Mouse (Mus musculus): ENCODE measurements around the gene Cldn3.

The Cldn3 gene

DNA sequence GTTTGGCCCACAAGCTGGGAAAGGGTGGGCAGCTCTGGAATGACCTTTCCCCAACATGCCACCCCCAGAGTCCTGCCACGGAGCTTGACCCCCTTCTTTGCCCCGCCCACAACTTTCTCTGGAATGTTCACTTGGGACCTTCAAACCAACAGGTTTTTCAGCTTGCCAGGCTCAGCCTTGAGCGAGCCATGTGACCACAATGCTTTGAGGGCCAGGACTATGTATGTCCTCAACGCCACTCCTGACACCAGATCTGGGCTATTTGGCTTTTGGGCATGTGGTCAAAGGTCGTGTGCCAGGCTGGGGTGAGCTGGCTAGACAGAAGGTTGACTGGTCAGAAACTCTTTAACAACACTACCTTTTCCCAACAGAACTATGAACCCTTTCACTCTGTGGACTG lies 16.1 kb downstream of the Cldn3 start:
- no peak for DNase-seq (ENCODE audit: low spot score in 2 of 2)

DNA sequence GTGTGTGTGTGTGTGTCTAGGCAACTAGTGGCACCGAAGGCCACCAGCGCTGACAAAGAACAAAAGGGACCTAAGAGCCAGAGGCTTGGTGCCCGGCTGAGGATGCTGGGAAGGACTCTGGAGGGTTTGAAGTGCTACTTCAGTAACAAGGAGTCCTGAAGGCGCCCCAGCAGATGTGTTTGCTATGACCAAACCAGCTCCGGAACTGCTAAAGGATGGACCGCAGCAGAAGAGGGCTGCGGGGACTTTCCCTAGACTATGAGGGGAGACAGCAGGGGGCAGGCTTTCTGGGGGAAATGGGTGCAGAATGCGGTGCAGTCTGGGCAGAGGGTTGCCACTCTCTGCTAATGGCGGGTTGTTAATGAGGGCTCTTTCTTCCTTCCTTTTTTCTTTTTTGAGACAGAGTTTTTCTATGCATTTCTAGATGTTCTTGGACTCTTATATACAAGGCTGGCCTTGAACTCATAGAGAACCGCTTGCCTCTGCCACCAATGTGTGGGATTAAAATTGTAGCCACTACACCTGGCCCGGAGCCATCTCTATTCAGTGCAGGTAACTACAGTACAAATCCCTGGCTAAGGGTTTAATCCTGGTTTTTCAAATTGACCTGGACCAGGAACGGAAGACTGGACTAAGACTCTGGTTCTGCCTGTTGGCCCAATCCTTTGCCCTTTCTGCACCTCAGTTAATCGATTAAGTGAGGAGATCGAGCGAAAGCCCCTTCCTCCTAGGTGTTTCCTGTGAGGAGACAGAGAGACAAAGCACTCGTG lies 22.0 kb downstream of the Cldn3 start:
- DNase-seq (ENCODE audit: low spot score in 2 of 2): no peak

DNA sequence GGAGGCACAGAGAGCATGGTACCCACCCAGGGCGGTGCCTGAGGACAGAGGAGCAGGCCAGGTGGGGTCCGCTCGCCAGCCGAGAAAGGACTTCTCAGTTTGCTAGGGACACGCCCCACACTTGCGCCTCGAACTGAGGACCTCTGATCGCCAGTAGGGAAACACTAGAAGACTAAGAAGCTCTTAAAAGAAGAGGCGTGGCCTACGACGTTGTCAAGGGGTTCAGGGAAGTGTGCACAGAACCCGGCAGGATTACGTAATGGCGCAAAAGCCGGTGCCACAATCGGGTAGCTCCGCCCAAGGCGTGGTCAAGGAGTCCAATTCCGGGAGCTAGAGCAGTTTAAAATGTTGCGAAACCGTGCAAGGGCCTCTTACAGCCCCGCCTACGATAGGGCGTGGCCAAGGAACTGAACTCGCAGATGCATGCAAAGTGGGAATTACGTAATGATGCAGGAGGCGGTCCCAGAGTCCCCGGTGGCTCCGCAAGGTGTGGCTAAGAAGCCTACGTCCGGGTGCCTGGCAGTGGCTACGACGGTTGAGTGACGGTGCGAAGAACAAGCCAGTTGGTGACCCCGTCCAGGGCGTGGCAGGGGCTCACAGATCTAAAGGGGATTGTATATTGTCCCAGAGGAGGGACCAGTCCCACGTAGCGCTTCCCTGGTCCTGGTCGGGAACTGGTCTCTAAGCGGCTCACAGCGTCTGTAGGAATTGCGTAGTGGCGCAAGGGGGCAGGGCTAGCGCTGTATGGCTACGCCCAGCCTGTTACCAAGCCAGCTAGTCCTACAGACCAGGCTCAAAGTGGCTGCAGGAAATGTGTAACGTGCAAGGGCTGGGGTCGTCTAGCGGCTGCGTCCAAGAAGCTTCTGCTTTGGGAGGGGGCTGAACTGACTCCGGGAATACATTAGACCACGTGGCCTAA lies 22.9 kb downstream of the Cldn3 start, which contains the start of gene Abhd11:
Gene Abhd11, plus strand, starts transcription at position 482 of the 919 bp plus-strand sequence.
- DNase-seq (ENCODE audit: low spot score in 2 of 2): peak; percentile 99

DNA sequence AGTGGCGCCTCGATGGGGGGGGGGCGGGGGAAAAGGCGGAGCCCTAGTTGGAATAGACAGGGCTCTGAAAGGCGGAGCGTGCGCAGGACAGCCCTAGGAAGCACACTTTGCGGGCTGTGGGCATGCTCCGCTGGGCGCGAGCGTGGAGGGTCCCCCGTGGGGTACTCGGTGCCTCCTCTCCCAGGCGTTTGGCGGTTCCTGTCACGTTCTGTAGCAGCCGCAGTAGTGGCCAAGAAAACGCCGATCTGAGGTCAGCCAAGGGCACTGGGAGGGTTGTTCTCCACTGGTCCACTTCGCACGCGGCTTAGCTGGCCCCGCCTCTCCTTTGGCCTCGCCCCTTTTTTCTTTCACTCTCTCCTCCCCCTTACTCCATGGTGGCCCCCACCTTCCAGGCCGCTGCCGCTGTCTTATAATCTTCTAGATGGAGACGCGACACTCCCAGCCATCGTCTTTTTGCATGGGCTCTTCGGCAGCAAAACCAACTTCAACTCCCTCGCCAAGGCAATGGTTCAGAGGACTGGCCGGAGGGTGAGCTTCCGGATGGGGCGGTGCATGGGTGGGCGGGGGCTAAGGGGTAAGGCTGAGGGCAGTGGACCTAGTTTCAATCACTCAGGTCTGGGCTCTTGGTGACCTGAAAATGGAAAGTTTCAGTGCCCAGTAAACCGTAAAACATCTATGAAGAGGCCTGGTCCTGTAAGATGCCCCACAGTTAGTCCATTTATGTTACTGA lies 23.7 kb downstream of the Cldn3 start:
- DNase-seq (ENCODE audit: low spot score in 2 of 2): peak; percentile 83 to 84

DNA sequence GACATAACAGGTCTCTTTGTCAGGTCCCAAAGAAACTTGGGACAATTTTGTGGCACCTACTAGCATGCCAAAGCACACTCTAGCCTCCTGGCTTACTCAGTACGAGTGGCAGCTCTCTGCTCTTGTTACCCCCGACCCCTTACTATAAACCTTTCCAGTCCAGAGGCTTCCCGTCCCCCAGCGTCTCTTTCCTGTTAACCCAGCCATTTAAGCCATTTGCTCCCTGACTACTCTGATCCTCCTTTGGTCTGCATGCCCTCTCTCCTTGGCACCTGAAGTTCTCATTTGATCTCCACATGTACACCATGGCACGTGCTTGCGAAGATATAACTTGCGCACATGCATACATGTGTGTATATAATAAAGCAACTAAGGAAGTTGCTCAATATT lies 24.3 kb downstream of the Cldn3 start:
- DNase-seq (ENCODE audit: low spot score in 2 of 2): no peak

DNA sequence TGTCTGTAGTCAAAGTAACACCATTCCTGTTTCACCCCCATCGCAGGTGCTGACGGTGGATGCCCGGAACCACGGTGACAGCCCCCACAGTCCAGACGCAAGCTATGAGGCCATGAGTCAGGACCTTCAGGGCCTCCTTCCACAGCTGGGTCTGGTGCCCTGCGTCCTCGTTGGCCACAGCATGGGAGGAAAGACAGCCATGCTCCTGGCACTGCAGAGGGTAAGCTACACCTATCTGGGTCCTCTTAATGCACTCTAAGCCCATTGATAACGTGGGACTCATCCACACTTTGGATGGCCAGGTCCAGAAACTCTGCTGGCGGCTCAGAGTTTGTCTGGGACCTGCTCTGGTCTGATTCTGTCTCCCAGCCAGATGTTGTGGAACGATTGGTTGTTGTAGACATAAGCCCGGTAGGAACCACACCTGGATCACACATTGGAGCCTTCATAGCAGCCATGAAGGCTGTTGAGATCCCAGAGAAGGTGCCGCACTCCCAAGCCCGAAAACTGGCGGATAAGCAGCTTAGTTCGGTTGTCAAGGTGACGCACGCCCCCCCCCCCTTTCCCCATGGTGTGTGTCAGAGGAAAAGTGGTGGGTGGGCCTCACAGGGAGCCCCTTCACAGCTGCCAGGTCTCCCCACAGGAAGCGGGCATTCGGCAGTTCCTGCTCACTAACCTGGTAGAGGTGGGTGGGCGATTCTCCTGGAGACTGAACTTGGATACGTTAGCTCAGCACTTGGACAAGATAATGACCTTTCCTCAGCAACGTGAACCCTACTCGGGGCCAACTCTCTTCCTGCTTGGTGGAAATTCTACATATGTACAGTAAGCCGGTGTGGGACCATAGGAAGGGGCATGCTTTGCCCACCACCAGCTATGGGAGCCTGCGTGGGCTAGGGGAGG lies 25.1 kb downstream of the Cldn3 start:
- no peak for DNase-seq (ENCODE audit: low spot score in 2 of 2)

DNA sequence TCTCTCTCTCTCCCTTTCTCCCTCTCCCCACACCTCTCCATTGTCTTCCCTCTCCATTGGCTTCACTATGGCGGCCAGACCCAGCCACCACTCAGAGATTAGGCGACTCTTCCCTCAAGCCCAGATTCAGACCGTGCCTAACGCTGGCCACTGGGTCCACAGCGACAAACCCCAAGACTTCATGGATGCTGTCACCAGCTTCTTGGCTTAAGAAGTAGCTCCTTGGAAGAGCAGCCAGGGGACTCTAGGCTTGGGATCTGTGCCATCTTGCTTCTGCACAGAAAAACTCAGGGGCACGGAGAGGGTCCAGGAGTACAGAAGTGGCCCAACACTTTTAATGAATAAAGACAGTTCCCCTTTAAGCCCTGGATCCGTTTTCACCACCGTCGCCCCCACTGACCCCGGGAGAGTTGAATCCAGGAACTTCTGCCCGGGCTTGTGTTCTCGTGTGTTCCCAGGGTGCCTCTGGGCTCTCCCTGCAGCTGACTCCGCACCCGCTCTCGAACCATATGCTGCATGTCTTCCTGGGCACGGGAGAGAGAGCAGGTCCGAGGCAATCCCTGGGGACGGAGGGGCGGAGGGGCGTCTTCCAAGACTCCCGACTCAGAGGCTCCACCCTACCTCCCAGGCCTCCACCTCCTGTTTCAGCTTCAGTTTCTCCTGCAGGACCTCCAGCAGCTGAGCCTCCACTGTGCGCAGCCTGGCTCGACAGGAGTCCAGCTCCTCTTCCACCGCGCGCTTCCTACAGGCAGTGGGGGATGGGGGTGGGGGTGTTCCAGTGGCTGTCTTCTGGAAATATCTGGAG lies 26.0 kb downstream of the Cldn3 start:
- DNase-seq (ENCODE audit: low spot score in 2 of 2): no peak

DNA sequence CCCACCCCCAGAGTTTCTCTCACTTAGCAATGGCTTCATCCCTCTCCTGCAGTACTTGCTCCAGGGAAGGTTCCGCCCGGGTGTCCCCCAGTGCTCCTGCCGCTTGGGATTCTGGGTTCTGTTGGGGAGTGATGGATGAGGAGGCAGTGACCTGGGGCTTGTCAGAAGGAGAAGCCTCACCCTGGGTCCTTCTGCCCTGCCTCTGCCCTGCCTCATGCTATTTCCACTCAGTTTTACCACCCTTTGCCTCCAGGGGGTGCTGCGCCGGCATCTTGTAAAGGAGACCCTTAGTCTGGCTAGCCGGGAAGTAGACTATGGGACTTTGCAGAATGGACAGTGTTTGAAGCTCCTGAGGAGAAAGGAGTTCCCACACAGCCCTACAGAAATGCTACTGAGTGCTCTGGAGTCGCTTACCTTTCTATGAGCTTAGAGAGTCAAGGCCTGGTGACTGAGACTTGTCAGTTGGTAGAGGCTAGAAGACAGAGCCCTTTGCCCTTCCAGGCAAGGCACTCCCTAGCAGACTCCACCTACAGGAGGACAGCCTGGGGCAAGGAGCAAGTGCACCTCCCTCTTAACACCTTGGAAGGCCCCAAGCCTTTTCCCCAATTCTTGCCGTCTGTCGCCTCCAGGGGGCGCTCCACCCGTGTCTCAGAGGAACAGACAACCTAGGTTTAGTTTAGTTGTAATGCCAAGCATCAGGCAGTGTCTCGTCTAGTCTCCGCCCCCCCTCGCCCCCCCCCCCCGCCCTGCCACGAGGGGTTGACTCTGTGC lies 26.8 kb downstream of the Cldn3 start:
- DNase-seq (ENCODE audit: low spot score in 2 of 2): no peak

DNA sequence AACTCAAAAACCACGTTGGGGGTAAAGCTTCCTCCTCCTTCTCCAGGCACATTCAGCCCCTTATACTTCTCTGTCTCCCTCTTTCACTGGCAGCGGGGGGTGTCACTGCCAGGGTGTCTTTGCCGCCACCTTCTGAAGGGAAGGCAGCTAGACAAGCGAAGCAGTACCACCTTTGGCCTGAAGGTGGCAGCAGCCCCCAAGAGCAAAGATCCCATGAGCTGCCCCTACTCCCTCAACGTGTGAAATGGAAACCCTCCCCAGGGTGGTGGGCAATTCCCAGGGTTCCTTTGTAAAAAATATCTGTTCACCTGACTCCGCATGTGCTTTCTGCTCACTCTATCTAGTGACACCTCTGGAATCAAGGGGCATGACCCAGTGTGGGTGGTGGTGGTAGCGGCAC lies 29.5 kb downstream of the Cldn3 start:
- peak; percentile 75 to 82 for DNase-seq (ENCODE audit: low spot score in 2 of 2)

DNA sequence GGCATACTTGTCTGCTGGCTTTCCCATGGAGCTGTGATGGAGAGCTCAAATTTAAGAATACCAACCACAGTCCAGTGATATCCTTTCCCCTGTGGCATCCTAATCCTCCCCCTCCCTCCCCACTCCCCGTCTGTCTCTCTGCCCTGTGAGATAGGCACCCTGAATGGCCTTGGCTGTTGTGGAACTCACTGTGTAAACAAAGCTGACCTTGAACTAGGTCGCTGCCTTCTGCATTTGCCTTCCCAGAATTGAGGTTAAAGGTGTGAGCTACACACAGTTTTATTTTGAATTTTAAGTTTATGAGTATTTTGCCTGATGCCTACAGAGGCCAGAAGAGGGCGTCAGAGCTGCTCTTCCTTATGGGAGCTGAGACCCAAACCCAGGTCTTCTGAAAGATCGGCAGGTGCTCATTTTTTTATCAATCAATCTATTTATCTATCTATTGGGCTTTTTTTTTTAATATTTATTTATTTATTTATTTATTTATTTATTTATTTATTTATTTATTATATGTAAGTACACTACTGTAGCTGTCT lies 30.3 kb downstream of the Cldn3 start:
- no peak for DNase-seq (ENCODE audit: low spot score in 2 of 2)

DNA sequence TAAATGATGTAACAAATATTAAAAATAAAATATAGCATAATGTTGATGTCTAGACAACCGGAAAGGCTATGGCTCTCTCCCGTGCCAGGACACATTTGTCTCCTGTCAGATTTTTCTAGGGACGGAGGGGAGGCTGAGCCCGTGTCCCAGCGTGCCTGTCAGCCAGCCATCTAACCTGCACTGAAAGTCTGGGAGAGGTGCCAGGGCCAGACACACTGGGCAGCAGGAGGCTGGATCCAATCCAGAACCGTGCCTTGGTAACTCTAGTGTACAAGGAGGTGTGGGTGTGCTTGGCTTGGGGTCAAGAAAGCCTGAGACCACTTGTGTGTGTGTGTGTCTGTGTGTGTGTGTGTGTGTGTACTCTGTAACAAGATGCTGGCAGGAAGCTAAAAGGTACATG lies 35.8 kb downstream of the Cldn3 start:
- no peak for DNase-seq (ENCODE audit: low spot score in 2 of 2)

DNA sequence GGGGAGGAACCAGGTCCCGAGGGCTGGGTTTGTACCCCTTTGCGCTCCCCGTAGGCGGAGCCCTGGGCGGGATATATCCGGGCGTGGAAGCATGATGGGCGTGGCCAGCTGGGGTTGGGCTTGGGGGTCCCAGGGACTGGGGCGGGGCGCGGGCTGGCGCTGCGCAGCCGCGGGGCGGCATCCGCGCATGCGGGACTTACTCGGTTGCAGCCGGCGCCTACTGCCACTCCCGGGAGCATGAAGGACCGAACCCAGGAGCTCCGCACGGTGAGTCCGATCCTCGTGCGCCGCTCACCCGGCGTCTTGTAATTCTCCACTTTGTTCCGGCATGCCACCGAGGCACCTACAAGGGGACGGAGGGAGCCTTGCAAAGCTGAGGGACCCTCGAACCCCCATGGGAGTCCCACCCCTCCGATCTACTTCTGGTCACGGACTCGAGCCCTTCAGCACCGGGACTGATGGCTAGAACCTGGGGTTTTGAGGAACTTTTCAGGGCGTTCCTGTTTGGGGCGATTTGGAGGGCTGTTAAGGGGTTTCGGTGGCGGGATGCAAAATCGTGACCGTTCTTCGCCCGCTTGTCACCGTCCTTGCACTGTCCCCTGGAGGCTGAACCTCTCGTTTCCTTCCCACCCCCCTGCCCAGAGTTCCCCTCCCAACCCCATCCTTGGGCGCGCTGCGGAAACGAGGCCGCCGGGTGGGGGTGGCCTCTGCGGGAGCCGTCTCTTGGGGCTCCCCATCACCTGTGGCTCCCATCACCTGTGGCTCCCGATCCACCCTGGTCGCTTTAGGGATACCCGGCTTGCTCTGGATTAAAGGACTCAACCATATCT lies 37.5 kb downstream of the Cldn3 start, which contains the start of gene Stx1a:
Gene Stx1a, plus strand, starts transcription at position 139 of the 830 bp plus-strand sequence.
- peak; percentile 82 to 86 for DNase-seq (ENCODE audit: low spot score in 2 of 2)

DNA sequence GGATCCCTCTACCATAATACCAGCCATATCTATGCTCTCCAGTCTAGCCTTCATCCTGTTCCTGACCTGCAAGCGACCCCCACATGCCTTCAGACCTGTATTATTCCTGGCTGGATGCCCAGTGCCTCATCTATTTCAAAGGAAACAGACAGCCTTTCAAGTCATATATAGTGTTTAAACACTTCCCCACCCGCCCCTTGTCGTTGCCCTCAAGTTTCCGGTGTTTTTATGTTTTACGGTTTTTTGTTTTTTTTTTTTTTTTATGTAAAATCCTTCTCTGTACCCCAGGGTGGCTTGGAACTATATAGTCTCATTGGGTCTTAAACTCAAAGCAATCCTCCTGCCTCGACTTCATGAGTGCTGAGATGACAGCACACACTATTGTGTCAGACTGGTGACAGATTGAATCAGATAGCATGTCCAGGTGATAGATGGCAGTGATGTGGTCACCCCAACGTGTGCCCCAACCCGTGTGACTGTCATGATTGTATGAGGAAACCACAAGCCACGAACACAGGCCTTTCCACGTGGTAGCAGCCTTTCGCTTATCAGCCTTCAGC lies 38.7 kb downstream of the Cldn3 start:
- DNase-seq (ENCODE audit: low spot score in 2 of 2): no peak

DNA sequence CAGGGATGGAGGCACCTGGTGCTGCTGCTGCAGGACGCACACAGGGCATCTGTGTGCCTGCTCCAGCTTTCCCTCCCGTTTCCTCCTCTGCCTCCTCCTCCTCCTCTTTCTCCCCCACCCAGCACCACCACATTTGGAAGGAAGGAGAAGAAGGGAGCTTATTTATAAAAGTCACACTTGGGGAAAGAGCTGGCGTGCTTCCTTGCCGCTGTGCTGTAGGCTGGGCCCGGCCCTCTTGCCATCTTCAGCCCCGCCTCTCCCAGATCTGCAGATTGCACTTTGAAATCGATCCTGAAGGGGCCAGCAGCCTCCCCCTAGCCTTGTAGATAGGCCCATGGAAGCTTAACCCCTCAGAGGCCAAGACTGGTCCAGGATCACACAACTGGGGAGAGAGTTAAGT lies 39.9 kb downstream of the Cldn3 start:
- DNase-seq (ENCODE audit: low spot score in 2 of 2): peak; percentile 62 to 80

DNA sequence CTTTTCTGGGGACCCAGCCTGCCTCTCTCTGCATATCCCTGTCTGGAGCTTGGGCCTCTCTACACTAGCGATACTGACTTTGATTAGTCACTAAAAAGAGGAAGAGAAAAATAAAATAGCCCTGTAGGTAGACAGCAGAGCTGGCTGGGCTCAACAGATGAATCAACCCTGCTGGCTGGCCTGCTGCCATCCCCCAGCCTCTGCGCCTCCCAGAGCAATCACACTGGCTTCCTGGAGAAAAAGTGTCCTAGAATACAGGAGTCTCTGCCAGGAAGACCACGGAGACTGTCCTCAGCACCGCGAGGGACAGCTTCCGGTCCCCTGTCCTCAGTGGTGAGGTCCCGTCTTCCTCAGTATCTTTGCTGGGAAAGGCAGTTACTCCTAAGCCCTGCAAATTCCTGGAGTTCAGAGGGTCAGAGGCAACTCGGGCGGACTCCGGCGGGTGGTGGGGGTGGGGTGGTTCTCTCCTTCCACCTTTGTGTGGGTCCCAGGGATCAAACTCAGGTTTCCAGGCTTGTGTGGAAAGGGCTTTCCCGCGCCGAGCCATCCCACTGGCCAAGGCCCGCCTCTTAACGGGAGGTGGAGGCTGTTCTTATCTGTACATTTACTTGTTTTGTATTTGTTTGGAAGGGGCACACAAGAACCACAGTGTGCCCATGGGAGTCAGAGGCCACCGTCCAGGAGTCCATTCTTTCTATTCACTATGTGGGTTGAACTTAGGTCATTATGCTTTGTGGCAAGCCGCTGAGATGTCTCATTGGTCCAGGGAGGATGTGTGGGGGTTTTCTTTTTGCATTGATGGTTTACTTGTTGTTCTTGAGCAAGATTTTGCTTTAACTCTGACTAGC lies 43.2 kb downstream of the Cldn3 start:
- peak; percentile 73 to 76 for DNase-seq (ENCODE audit: low spot score in 2 of 2)

DNA sequence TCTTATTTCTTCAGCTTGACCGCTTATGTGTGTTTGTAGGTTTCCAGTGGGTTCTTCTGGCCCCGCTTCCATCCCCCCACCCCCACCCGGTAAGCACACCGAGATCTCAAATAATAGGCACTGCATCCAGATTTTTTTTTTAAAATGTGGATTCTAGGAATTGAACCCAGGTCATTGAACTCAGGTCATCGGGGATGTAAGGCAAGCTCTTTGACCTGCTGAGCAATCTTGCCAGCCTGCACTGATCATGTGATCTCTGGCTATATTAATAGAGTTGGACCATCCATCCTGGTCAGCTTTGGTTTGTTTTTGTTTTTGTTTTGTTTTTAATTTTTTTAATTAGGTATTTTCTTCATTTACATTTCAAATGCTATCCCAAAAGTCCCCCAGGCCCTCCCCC lies 46.6 kb downstream of the Cldn3 start:
- no peak for DNase-seq (ENCODE audit: low spot score in 2 of 2)

DNA sequence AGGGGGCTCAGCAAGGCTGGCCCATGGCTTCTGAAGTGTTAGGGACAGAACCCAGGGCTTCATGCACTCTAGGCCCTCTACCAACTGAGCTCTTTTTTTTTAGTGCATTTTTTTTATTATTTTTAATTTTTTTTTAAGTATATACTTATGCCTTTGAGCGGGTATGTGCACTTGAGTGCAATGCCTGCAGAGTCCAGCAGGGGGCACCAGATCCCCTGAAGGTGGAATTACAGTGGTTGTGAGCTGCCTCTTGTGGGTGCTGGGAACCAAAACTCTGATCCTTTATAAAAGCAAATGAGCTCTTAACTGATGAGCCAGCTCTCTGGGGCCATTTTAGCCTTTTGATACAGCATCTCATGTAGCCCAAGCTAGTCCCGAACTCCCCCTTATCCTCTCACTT lies 48.6 kb downstream of the Cldn3 start:
- DNase-seq (ENCODE audit: low spot score in 2 of 2): no peak
